Mouse (Mus musculus): ENCODE data around the gene Mycbpap. TPM values are rescaled to one million over a fixed set of nuclear protein-coding genes. Genes with fewer than 3 reads are reported as not detected.
A peak's percentile ranks its signal among the peaks of the same experiment; 100 is the strongest.

Gene Mycbpap
- polyA plus RNA-seq, 1 experiment from 2014 or later, result 2.0 TPM

GRCm38 (mm10) chr11:94475722-94476121 is 45.8 kb downstream of the Mycbpap start:
- ATAC-seq (ENCODE audit: low FRiP score), result no peak
- Histone ChIP-seq H3K9me3 (replicated peaks) (no peaks in the 10 kb centered on the region), H3K4me3 (replicated peaks) (no peak overlapping the region), H3K4me1 (peaks cover 45% of the 10 kb centered on the region), H3K27me3 (replicated peaks) (peaks cover 25% of the 10 kb centered on the region), H3K27ac (replicated peaks) (no peak overlapping the region), H3K36me3 (no peaks in the 10 kb centered on the region), H3K9ac (replicated peaks) (no peak overlapping the region), H3K4me2 (no peak overlapping the region)
- 9% methylated on average over 11 of the region's 11 CpGs for WGBS

GRCm38 (mm10) chr11:94474544-94474910 is 47.0 kb downstream of the Mycbpap start:
- Histone ChIP-seq H3K9ac (replicated peaks) (peak overlapping the region; percentile 95; the same call in 1 of the 2 replicates), H3K27ac (replicated peaks) (peak overlapping the region; percentile 25; the same call in 1 of the 2 replicates), H3K4me2 (peak overlapping the region; percentile 92), H3K4me1 (peaks cover 57% of the 10 kb centered on the region), H3K36me3 (no peaks in the 10 kb centered on the region), H3K9me3 (replicated peaks) (no peaks in the 10 kb centered on the region), H3K4me3 (replicated peaks) (peak overlapping the region; percentile 92), H3K27me3 (replicated peaks) (peaks cover 25% of the 10 kb centered on the region)
- WGBS, result 3% methylated on average over 11 of the region's 11 CpGs
- no peak for ATAC-seq (ENCODE audit: low FRiP score)

- WGBS, result under 1% methylated on average over 43 of the region's 71 CpGs
- Histone ChIP-seq H3K4me2 (peak within 1 kb of the TSS; percentile 92), H3K9me3 (replicated peaks) (no peaks in the 10 kb centered on the region), H3K27ac (replicated peaks) (peak within 1 kb of the TSS; percentile 80), H3K9ac (replicated peaks) (peak within 1 kb of the TSS; percentile 95), H3K4me3 (replicated peaks) (peak within 1 kb of the TSS; percentile 92), H3K27me3 (replicated peaks) (peaks cover 25% of the 10 kb centered on the region), H3K4me1 (peaks cover 63% of the 10 kb centered on the region), H3K36me3 (no peaks in the 10 kb centered on the region)
- ATAC-seq (ENCODE audit: low FRiP score), result peak; percentile 91
These were observed 47.6 kb downstream of the Mycbpap start, which contains the start of gene Cacna1g for GRCm38 (mm10) chr11:94473707-94474543. Gene Cacna1g, minus strand, starts transcription at chr11:94474198.

- WGBS, result under 1% methylated on average over 52 of the region's 52 CpGs
- no peaks in the 10 kb centered on the region for H3K9me3 ChIP-seq (replicated peaks)
- H3K36me3 ChIP-seq, result no peaks in the 10 kb centered on the region
- H3K4me2 ChIP-seq, result peak overlapping the region; percentile 92
- ATAC-seq (ENCODE audit: low FRiP score), result 0 out of 2 replicates have a peak, but pooled peaks have one; percentile 1
- peak overlapping the region; percentile 92 for H3K4me3 ChIP-seq (replicated peaks)
- H3K4me1 ChIP-seq, result peaks cover 71% of the 10 kb centered on the region
- H3K27ac ChIP-seq (replicated peaks), result peak overlapping the region; percentile 80
- H3K27me3 ChIP-seq (replicated peaks), result peaks cover 22% of the 10 kb centered on the region
- H3K9ac ChIP-seq (replicated peaks), result peak overlapping the region; percentile 95
These were observed 48.4 kb downstream of the Mycbpap start for GRCm38 (mm10) chr11:94472916-94473706.

- Histone ChIP-seq H3K27ac (replicated peaks) (peak overlapping the region; percentile 80), H3K27me3 (replicated peaks) (peaks cover 19% of the 10 kb centered on the region), H3K4me2 (peak overlapping the region; percentile 92), H3K36me3 (no peaks in the 10 kb centered on the region), H3K4me1 (peaks cover 77% of the 10 kb centered on the region), H3K4me3 (replicated peaks) (peak overlapping the region; percentile 92), H3K9me3 (replicated peaks) (no peaks in the 10 kb centered on the region), H3K9ac (replicated peaks) (peak overlapping the region; percentile 95)
- under 1% methylated on average over 15 of the region's 15 CpGs for WGBS
- no peak for ATAC-seq (ENCODE audit: low FRiP score)
These were observed 49.0 kb downstream of the Mycbpap start for GRCm38 (mm10) chr11:94472585-94472915.

- Histone ChIP-seq H3K4me2 (peak overlapping the region; percentile 92), H3K4me1 (peaks cover 83% of the 10 kb centered on the region), H3K9ac (replicated peaks) (peak overlapping the region; percentile 95), H3K36me3 (no peaks in the 10 kb centered on the region), H3K27ac (replicated peaks) (peak overlapping the region; percentile 80), H3K9me3 (replicated peaks) (no peaks in the 10 kb centered on the region), H3K4me3 (replicated peaks) (peak overlapping the region; percentile 92), H3K27me3 (replicated peaks) (peaks cover 13% of the 10 kb centered on the region)
- ATAC-seq (ENCODE audit: low FRiP score), result no peak
- 2% methylated on average over 17 of the region's 17 CpGs for WGBS
These were observed 49.6 kb downstream of the Mycbpap start for GRCm38 (mm10) chr11:94471740-94472584.

GRCm38 (mm10) chr11:94470391-94470790 is 51.2 kb downstream of the Mycbpap start:
- Histone ChIP-seq H3K36me3 (no peaks in the 10 kb centered on the region), H3K27ac (replicated peaks) (peak overlapping the region; percentile 90), H3K4me3 (replicated peaks) (peak overlapping the region; percentile 92), H3K4me2 (peak overlapping the region; percentile 92), H3K9ac (replicated peaks) (no peak overlapping the region), H3K27me3 (replicated peaks) (peaks cover 6% of the 10 kb centered on the region; the same call in 1 of the 2 replicates), H3K9me3 (replicated peaks) (no peaks in the 10 kb centered on the region), H3K4me1 (peaks cover 85% of the 10 kb centered on the region)
- no peak for ATAC-seq (ENCODE audit: low FRiP score)
- WGBS, result 45% methylated on average over 6 of the region's 7 CpGs

GRCm38 (mm10) chr11:94469136-94470064 is 52.1 kb downstream of the Mycbpap start:
- H3K36me3 ChIP-seq, result no peaks in the 10 kb centered on the region
- H3K9ac ChIP-seq (replicated peaks), result peak overlapping the region; percentile 36; the same call in 1 of the 2 replicates
- peak overlapping the region; percentile 14 for H3K4me3 ChIP-seq (replicated peaks)
- H3K27ac ChIP-seq (replicated peaks), result peak overlapping the region; percentile 90
- 7% methylated on average over 8 of the region's 9 CpGs for WGBS
- H3K4me1 ChIP-seq, result peaks cover 85% of the 10 kb centered on the region
- no peaks in the 10 kb centered on the region for H3K27me3 ChIP-seq (replicated peaks)
- ATAC-seq (ENCODE audit: low FRiP score), result no peak
- H3K4me2 ChIP-seq, result peak overlapping the region; percentile 92
- no peaks in the 10 kb centered on the region for H3K9me3 ChIP-seq (replicated peaks)

- H3K9me3 ChIP-seq (replicated peaks), result no peaks in the 10 kb centered on the region
- H3K9ac ChIP-seq (replicated peaks), result peak overlapping the region; percentile 36; the same call in 1 of the 2 replicates
- peaks cover 90% of the 10 kb centered on the region for H3K4me1 ChIP-seq
- H3K4me3 ChIP-seq (replicated peaks), result 0 out of 2 replicates have a peak overlapping the region, but pooled peaks have one; percentile 14
- H3K36me3 ChIP-seq, result no peaks in the 10 kb centered on the region
- WGBS, result 5% methylated on average over 4 of the region's 4 CpGs
- H3K27ac ChIP-seq (replicated peaks), result peak overlapping the region; percentile 90
- no peaks in the 10 kb centered on the region for H3K27me3 ChIP-seq (replicated peaks)
- ATAC-seq (ENCODE audit: low FRiP score), result peak; percentile 84
- peak overlapping the region; percentile 92 for H3K4me2 ChIP-seq
These were observed 52.9 kb downstream of the Mycbpap start for GRCm38 (mm10) chr11:94468582-94469064.

- 88% methylated on average over 17 of the region's 17 CpGs for WGBS
- H3K27ac ChIP-seq (replicated peaks), result no peak overlapping the region
- peaks cover 69% of the 10 kb centered on the region for H3K4me1 ChIP-seq
These were observed 55.1 kb downstream of the Mycbpap start for GRCm38 (mm10) chr11:94466333-94466855.

More at GRCm38 (mm10) chr11:94466333-94466855, 55.1 kb downstream of the Mycbpap start:
- H3K36me3 ChIP-seq, result peaks cover 9% of the 10 kb centered on the region; the same call in 1 of the 2 replicates
- no peaks in the 10 kb centered on the region for H3K27me3 ChIP-seq (replicated peaks)
- ATAC-seq (ENCODE audit: low FRiP score), result no peak
- H3K4me2 ChIP-seq, result no peak overlapping the region
- H3K9ac ChIP-seq (replicated peaks), result no peak overlapping the region
- H3K4me3 ChIP-seq (replicated peaks), result no peak overlapping the region
- H3K9me3 ChIP-seq (replicated peaks), result no peaks in the 10 kb centered on the region
